Mouse (Mus musculus): ENCODE data around the gene Ubash3b. TPM values are rescaled to one million over a fixed set of nuclear protein-coding genes. Genes with fewer than 3 reads are reported as not detected.

Gene Ubash3b
- polyA plus RNA-seq, 1 experiment from 2014 or later = 3.4 TPM

DNA sequence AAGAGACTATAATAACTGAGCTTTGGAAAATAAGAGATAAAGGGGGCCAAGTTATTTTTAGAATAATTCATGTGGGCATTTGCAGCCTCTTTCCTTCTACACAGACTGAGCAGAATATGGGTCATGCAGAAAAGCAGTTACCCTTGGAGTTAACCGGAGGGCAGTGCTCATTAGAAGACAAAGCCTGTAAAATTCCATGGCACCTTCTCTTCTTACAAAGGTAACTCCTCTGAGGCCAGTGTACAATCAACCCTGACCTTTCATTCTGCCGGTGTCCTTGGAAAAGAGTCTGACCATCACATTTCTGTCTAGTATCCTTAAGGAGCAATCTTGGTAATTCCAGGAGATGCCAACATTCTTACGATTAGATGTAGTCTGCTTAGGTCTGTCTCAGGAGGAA is 120.1 kb downstream of the Ubash3b start:
- no peak for ATAC-seq
- Histone ChIP-seq H3K27ac (ENCODE audit: low read length) (no peak overlapping the region), H3K4me2 (ENCODE audit: low read depth, low read length) (no peak overlapping the region), H3K9me3 (ENCODE audit: control insufficient read depth, low read length) (no peaks in the 10 kb centered on the region), H3K4me1 (ENCODE audit: control insufficient read depth, insufficient read depth, low read length) (no peaks in the 10 kb centered on the region), H3K36me3 (ENCODE audit: control insufficient read depth, insufficient read depth, low read length) (no peaks in the 10 kb centered on the region), H3K4me3 (ENCODE audit: low read length) (no peak overlapping the region), H3K27me3 (replicated peaks; ENCODE audit: control insufficient read depth, insufficient read depth, low read length) (no peaks in the 10 kb centered on the region), H3K9ac (ENCODE audit: low read depth, low read length) (no peak overlapping the region)
- 83% methylated on average over 3 of the region's 3 CpGs for WGBS

DNA sequence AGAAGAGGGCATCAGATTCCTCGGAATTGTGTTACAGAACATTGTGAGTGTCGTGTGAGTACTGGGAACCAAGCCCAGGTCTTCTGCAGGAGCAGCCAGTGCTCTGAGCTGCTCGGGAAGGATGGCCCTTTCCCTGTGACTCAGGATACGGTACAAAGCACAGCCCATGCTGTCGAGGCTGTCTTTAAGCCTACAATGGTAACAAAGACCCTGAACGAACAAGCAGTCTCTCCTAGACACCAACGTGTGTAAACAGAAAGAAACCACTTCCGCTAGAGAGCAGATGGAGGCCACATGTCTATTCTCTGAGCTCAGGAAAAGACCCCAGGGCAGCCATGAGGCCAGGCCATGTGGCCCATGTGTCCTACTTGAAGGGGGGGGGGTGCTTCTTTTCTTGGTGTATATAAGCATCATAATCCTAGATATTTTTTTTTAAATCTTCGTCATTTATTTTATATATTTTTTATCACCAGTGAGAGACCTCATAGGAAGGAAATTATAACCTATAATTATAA is 123.3 kb downstream of the Ubash3b start:
- Histone ChIP-seq H3K4me2 (ENCODE audit: low read depth, low read length) (no peak overlapping the region), H3K9me3 (ENCODE audit: control insufficient read depth, low read length) (no peaks in the 10 kb centered on the region), H3K4me1 (ENCODE audit: control insufficient read depth, insufficient read depth, low read length) (no peaks in the 10 kb centered on the region), H3K36me3 (ENCODE audit: control insufficient read depth, insufficient read depth, low read length) (no peaks in the 10 kb centered on the region), H3K4me3 (ENCODE audit: low read length) (no peak overlapping the region), H3K9ac (ENCODE audit: low read depth, low read length) (no peak overlapping the region), H3K27me3 (replicated peaks; ENCODE audit: control insufficient read depth, insufficient read depth, low read length) (no peaks in the 10 kb centered on the region), H3K27ac (ENCODE audit: low read length) (no peak overlapping the region)
- 57% methylated on average over 9 of the region's 9 CpGs for WGBS
- no peak for ATAC-seq

DNA sequence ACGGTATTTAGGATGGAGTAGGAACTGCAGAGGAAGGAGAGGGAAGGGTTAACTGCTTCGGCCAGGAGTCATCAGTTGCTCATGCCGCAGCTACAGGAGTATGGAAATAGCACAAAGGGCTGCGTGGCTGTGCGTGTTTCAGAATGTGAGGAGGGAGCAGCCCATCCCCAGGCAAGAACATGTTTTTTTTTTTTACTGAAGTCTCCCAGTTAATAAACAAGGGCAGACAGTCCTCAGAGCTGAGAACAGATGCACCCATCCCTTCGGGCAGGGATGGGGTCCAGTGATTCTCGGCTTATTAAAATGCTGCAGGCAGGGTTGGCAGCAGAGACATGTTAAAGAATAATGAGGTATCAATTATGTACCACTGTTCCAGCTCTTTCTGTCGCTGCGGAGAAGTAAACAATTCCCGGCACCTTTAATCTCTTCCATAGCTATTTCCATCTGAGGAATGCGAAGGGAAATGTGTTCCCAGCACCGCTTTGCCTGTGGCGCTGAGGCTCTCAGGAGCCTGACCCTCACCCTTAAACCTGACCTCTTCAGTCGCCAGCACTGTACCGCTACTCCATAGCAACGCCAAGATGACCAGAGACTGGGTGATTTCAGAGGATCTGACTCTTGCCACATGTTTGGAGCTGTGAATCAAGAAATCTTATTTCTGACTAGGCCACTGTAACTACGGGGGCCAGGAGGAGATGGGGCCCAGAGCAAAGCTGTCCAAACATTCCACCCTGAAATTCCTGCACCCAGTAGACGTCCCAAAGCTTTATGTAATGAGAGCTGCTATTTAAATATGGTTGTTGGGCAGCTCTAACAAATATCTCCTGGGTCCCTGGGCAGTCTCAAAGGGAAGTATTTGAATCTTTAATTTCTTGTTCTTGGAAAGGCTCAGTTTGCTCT is 129.7 kb downstream of the Ubash3b start:
- no peaks in the 10 kb centered on the region for H3K27me3 ChIP-seq (replicated peaks; ENCODE audit: control insufficient read depth, insufficient read depth, low read length)
- 31% methylated on average over 18 of the region's 18 CpGs for WGBS
- no peaks in the 10 kb centered on the region for H3K4me1 ChIP-seq (ENCODE audit: control insufficient read depth, insufficient read depth, low read length)
- H3K27ac ChIP-seq (ENCODE audit: low read length) = no peak overlapping the region
- H3K4me2 ChIP-seq (ENCODE audit: low read depth, low read length) = no peak overlapping the region
- no peak overlapping the region for H3K4me3 ChIP-seq (ENCODE audit: low read length)
- H3K9ac ChIP-seq (ENCODE audit: low read depth, low read length) = no peak overlapping the region
- no peak for ATAC-seq
- no peaks in the 10 kb centered on the region for H3K36me3 ChIP-seq (ENCODE audit: control insufficient read depth, insufficient read depth, low read length)
- H3K9me3 ChIP-seq (ENCODE audit: control insufficient read depth, low read length) = no peaks in the 10 kb centered on the region

DNA sequence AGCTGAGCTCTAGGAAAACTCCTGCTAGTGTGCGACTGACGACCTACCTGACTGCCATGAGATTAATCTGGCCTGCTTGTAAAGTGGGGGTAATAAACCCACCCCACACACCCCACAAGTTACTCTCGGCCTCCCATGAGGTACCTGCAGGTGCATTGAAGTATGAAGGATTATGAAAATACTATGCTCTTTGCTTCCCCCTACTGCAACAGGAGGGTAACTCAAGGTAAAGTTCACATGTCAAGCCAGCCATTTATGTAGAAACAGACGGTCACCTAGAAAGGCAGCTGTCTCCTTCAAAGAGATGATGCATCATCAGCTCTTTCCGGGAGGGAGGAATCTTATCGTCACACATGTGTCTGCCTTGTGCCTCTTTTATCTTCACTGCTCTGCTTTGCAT is 131.7 kb downstream of the Ubash3b start:
- Histone ChIP-seq H3K4me1 (ENCODE audit: control insufficient read depth, insufficient read depth, low read length) (no peaks in the 10 kb centered on the region), H3K9me3 (ENCODE audit: control insufficient read depth, low read length) (no peaks in the 10 kb centered on the region), H3K36me3 (ENCODE audit: control insufficient read depth, insufficient read depth, low read length) (no peaks in the 10 kb centered on the region), H3K27ac (ENCODE audit: low read length) (no peak overlapping the region), H3K9ac (ENCODE audit: low read depth, low read length) (no peak overlapping the region), H3K27me3 (replicated peaks; ENCODE audit: control insufficient read depth, insufficient read depth, low read length) (no peaks in the 10 kb centered on the region), H3K4me2 (ENCODE audit: low read depth, low read length) (no peak overlapping the region), H3K4me3 (ENCODE audit: low read length) (no peak overlapping the region)
- no peak for ATAC-seq
- 70% methylated on average over 6 of the region's 6 CpGs for WGBS

DNA sequence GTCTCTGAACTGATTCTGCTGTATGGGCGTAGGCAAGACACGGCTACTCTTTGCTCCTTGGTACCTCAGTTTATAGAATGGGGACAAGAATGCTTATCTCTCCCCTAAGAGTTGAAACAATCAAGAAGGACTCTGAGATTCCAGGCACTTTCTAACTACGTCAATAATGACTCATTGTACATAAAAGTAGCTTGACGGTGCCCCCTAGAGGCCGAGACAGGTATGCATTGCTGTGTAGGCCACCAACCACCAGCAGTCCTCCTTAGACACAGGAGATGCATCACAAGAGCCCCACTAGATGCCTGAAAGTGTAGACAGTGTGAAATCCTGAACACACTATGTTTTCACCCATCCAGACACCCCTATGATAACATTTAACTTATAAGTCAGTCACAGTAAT is 133.0 kb downstream of the Ubash3b start:
- 44% methylated on average over 5 of the region's 5 CpGs for WGBS
- Histone ChIP-seq H3K4me2 (ENCODE audit: low read depth, low read length) (no peak overlapping the region), H3K9me3 (ENCODE audit: control insufficient read depth, low read length) (no peaks in the 10 kb centered on the region), H3K27ac (ENCODE audit: low read length) (no peak overlapping the region), H3K9ac (ENCODE audit: low read depth, low read length) (no peak overlapping the region), H3K36me3 (ENCODE audit: control insufficient read depth, insufficient read depth, low read length) (no peaks in the 10 kb centered on the region), H3K4me1 (ENCODE audit: control insufficient read depth, insufficient read depth, low read length) (no peaks in the 10 kb centered on the region), H3K27me3 (replicated peaks; ENCODE audit: control insufficient read depth, insufficient read depth, low read length) (no peaks in the 10 kb centered on the region), H3K4me3 (ENCODE audit: low read length) (no peak overlapping the region)
- ATAC-seq = no peak

DNA sequence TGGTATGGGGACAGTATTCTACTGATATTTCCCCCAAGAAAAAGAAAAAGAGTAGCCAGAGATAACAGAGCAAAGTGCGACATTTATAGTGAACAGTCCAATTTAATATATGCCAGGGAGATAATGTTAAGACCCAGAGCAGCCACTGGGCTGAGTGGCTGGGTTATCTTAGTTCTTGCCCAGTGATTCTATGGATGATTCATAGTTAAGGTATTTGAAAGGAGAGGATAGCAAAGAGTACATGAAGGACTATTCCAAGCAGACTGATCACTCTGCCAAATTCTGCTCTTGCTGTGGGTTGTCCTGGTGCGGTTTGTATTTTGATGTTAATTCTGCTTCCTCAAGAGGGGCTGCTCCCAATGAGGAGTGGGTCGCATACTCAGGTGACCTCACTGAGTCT is 139.8 kb downstream of the Ubash3b start:
- Histone ChIP-seq H3K9ac (ENCODE audit: low read depth, low read length) (no peak overlapping the region), H3K4me3 (ENCODE audit: low read length) (no peak overlapping the region), H3K9me3 (ENCODE audit: control insufficient read depth, low read length) (no peaks in the 10 kb centered on the region), H3K27ac (ENCODE audit: low read length) (no peak overlapping the region), H3K4me1 (ENCODE audit: control insufficient read depth, insufficient read depth, low read length) (no peaks in the 10 kb centered on the region), H3K27me3 (replicated peaks; ENCODE audit: control insufficient read depth, insufficient read depth, low read length) (no peaks in the 10 kb centered on the region), H3K4me2 (ENCODE audit: low read depth, low read length) (no peak overlapping the region), H3K36me3 (ENCODE audit: control insufficient read depth, insufficient read depth, low read length) (no peaks in the 10 kb centered on the region)
- no peak for ATAC-seq
- 63% methylated on average over 3 of the region's 3 CpGs for WGBS

DNA sequence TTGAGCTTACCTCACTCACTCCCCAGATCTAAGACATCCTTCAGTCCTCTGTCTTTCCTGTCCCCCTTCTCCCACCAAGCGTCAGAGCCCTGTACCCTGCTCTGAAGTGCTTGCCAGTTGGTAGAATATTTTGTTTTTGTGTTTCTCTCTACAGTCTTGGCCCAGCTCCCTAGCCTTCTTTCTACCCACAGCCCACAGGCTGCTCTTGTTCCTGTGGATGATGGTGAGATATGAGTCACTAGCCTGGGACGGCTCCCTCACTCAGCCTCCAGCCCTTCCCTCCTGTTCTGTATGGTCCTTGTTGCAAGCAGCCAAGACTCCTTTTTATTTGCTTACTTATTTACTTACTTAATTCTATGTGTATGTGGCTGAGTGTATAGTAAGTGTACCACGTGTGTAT is 141.0 kb downstream of the Ubash3b start:
- H3K27me3 ChIP-seq (replicated peaks; ENCODE audit: control insufficient read depth, insufficient read depth, low read length) = no peaks in the 10 kb centered on the region
- H3K4me3 ChIP-seq (ENCODE audit: low read length) = no peak overlapping the region
- H3K36me3 ChIP-seq (ENCODE audit: control insufficient read depth, insufficient read depth, low read length) = no peaks in the 10 kb centered on the region
- 83% methylated on average over 3 of the region's 3 CpGs for WGBS
- H3K4me2 ChIP-seq (ENCODE audit: low read depth, low read length) = no peak overlapping the region
- H3K27ac ChIP-seq (ENCODE audit: low read length) = no peak overlapping the region
- no peaks in the 10 kb centered on the region for H3K4me1 ChIP-seq (ENCODE audit: control insufficient read depth, insufficient read depth, low read length)
- no peak for ATAC-seq
- no peak overlapping the region for H3K9ac ChIP-seq (ENCODE audit: low read depth, low read length)
- H3K9me3 ChIP-seq (ENCODE audit: control insufficient read depth, low read length) = no peaks in the 10 kb centered on the region

DNA sequence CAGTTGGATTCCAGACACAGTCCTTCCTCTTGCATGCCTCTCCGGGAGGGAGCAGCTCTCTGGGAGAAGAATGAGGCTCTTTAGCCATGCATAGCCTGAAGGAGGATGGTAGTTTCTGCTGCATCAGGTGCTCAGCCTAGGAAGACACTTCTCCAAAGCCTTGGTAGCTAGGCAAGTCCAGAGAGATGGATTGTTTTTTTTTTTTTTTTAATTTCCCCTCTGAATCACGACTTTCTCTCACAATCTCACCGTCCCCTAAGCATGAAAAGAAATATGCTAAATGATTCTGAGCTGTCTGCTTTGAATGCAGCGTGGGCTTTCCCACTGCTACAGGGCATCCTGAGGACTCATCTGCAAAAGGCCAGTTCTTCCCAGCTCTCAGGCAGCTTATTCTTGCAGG is 147.0 kb downstream of the Ubash3b start:
- no peaks in the 10 kb centered on the region for H3K27me3 ChIP-seq (replicated peaks; ENCODE audit: control insufficient read depth, insufficient read depth, low read length)
- no peak overlapping the region for H3K4me2 ChIP-seq (ENCODE audit: low read depth, low read length)
- H3K9me3 ChIP-seq (ENCODE audit: control insufficient read depth, low read length) = no peaks in the 10 kb centered on the region
- ATAC-seq = no peak
- H3K9ac ChIP-seq (ENCODE audit: low read depth, low read length) = no peak overlapping the region
- H3K4me3 ChIP-seq (ENCODE audit: low read length) = no peak overlapping the region
- H3K27ac ChIP-seq (ENCODE audit: low read length) = no peak overlapping the region
- H3K36me3 ChIP-seq (ENCODE audit: control insufficient read depth, insufficient read depth, low read length) = no peaks in the 10 kb centered on the region
- WGBS = 60% methylated on average over 4 of the region's 4 CpGs
- H3K4me1 ChIP-seq (ENCODE audit: control insufficient read depth, insufficient read depth, low read length) = no peaks in the 10 kb centered on the region

DNA sequence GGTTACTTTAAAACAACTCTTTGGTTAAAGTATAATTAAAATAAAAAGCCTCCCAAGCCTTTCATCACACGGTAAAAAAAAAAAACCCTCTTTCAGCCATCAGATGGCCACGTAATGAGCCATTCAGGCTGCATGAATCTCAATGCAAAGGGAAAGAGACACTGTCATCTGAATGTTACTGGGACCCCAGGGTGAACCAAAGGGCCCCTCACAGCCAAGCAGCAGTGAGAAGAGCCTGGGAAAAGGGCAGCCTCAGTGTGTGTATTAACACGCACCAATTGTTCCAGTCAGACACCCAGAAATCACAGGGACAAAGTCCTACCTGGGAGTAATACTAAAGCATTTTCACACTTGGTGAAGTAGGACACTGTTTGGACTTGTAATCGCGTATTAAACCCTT is 149.0 kb downstream of the Ubash3b start:
- no peak for ATAC-seq
- H3K4me1 ChIP-seq (ENCODE audit: control insufficient read depth, insufficient read depth, low read length) = no peaks in the 10 kb centered on the region
- H3K9ac ChIP-seq (ENCODE audit: low read depth, low read length) = no peak overlapping the region
- WGBS = 83% methylated on average over 5 of the region's 5 CpGs
- H3K9me3 ChIP-seq (ENCODE audit: control insufficient read depth, low read length) = no peaks in the 10 kb centered on the region
- H3K36me3 ChIP-seq (ENCODE audit: control insufficient read depth, insufficient read depth, low read length) = no peaks in the 10 kb centered on the region
- no peak overlapping the region for H3K27ac ChIP-seq (ENCODE audit: low read length)
- H3K4me3 ChIP-seq (ENCODE audit: low read length) = no peak overlapping the region
- H3K4me2 ChIP-seq (ENCODE audit: low read depth, low read length) = no peak overlapping the region
- no peaks in the 10 kb centered on the region for H3K27me3 ChIP-seq (replicated peaks; ENCODE audit: control insufficient read depth, insufficient read depth, low read length)

Measured in intestine, embryonic 16.5 days (tissue).